Mouse (Mus musculus) natural killer cell, adult 2 months (primary cell): ENCODE measurements around the gene Cnot1.

ENCODE experiments used
- DNase-seq, 2 experiments: peaks; one replicate each; pipeline ENCODE4 v3.0.0; 2022; ENCODE audit warnings: low spot score in 2 of 2

Gene Cnot1

GRCm38 (mm10) chr8:95690929-95691541 is 116.2 kb downstream of the Cnot1 start:
- DNase-seq = no peak

- no peak for DNase-seq
Measured at GRCm38 (mm10) chr8:95688073-95688672, 119.1 kb downstream of the Cnot1 start.

DNA sequence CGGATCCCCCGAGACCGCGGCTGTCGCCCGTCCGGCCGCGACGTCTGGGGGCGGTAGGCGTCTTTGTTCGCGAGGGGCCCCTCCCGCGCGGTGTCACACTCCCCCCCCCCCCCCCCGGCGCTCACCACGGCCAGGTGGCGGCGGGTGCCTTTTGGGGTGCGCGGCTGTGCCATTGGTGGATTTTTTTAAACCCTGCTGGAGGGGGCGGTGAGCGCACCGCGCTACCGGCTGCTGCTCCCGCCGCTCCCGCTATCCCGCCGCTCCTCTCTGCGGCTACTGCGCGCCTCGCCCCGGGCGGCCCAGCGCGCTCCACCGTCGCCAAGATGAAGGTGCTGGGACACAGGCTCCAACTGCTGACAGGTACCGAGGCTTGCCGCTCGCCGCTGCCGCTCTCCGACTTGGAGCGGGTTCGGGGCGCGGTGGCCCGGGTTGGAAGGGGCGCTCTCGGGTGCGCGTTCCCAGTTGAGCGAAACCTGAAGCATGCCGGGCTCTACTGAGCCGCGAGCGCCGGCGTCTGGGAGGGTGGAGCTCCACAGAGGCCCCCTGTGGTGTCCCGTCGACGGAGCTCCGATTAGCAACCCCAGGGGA is 129.1 kb downstream of the Cnot1 start:
- DNase-seq = no peak

GRCm38 (mm10) chr8:95677591-95678023 is 129.7 kb downstream of the Cnot1 start:
- no peak for DNase-seq

GRCm38 (mm10) chr8:95676631-95677030 is 130.6 kb downstream of the Cnot1 start, which contains the start of gene Ndrg4:
Gene Ndrg4, plus strand, starts transcription at chr8:95676980.
- no peak for DNase-seq

- no peak for DNase-seq
Measured at GRCm38 (mm10) chr8:95672811-95673210, 134.5 kb downstream of the Cnot1 start.

DNA sequence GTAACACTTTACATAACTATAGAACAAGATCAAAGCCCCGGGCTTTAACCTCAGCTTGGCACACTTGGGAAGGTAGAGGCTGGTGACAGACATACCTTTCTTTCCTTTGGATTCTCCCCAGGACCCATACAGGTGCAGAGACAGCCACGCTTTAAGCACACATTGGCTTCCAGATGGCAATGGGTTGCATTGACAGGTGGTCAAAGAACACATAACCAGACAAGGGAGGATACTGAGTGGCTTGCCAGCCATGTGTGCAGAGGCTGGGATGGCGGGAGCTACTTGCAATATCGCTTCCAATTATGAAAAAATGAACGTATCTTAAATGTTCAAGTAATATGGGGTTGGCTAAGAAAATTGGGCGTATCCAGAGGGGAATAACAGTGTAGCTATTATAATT is 135.4 kb downstream of the Cnot1 start:
- no peak for DNase-seq

DNA sequence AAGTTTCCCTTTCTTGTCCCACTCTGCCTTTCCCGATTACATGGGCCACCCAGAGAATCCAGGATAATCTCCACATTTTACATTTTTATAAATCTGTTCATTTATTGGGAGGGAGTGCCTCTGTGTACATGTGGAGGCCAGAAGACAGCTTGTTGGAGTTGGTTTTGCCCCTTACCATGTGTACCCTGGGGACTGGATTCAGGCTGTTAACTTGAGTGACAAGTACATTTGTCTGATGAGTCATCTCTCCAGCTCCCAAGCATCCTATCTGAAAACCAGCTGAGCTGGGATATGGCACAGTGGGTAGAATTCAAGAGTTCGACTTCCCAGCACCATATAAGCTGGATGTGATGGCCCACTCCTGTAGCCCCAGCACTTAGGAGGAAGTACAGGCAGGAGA is 137.3 kb downstream of the Cnot1 start:
- no peak for DNase-seq
